Comparison of ENCODE assay signal across 12 mouse cellular contexts in the genomic region with DNA sequence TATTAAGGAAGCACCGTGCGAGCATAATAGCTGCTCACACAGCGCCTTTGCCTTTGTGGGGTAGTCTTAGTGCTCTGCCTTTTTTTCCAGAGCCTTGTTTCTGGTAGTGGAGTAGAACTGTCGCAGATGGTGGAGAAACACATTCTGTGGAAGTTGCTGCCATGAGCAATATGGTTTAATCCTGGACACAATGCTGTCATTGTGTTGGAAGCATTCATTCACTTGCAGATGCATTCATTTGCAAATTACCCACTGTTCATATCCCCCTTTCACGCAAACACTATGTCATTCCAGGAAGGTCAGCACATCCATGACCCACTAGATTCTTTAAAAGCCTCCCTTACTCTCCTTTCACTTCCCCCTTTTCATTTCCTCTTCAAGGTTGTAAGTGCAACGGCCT.
A peak's percentile ranks its signal among the peaks of the same experiment; 100 is the strongest.
DNase-seq lines count a peak whose midpoint lies in the region; ATAC-seq lines count a peak whose summit lies in the region.
"Had no signal": no experiment of that assay in that cellular context is flagged by ENCODE, and none has a peak within 500 bp of the region (broad histone marks: within the 10 kb centered on the region; RNA-seq: fewer than 3 reads in every experiment).

No protein-coding gene starts in this region.

- H3K4me1 ChIP-seq in hindbrain, embryonic 11.5 days (replicated peaks; ENCODE audit: control insufficient read depth, insufficient read depth, low read length): no peaks in the 10 kb centered on the region
- H3K4me1 ChIP-seq in midbrain, embryonic 14.5 days (ENCODE audit: control insufficient read depth, insufficient read depth, low read length): no peaks in the 10 kb centered on the region
- H3K4me1 ChIP-seq: embryonic facial prominence, embryonic 15.5 days; megakaryocyte, embryonic 14.5 days had no signal

- no peak overlapping the region for H3K4me3 ChIP-seq in hindbrain, embryonic 11.5 days (ENCODE audit: low read depth, low read length)
- no peak overlapping the region for H3K4me3 ChIP-seq in midbrain, embryonic 14.5 days (replicated peaks; ENCODE audit: low read depth, low read length)
- H3K4me3 ChIP-seq: embryonic facial prominence, embryonic 15.5 days; left cerebral cortex, adult 2 months; megakaryocyte, embryonic 14.5 days had no signal

- peak; percentile 87 for DNase-seq in R1 (ENCODE audit: low read depth, low spot score)
- DNase-seq in embryo, embryonic 9.5 days (ENCODE audit: extremely low spot score): peak; percentile 58
- DNase-seq in hindbrain, embryonic 11.5 days (ENCODE audit: low spot score): peak; percentile 70
- peak; percentile 73 for DNase-seq in midbrain, embryonic 14.5 days
- DNase-seq in left cerebral cortex, postnatal 10 days (ENCODE audit: extremely low spot score in 1 of 2, low spot score in 2 of 2): no peak
- DNase-seq in adrenal gland, postnatal 25 days: no peak
- no peak for DNase-seq in cerebellum, postnatal 25 days
- DNase-seq: kidney, adult 8-10 months had no signal

- no peaks in the 10 kb centered on the region for H3K36me3 ChIP-seq in hindbrain, embryonic 11.5 days (ENCODE audit: control insufficient read depth, insufficient read depth, low read length)
- H3K36me3 ChIP-seq in midbrain, embryonic 14.5 days (ENCODE audit: control insufficient read depth, insufficient read depth, low read length): no peaks in the 10 kb centered on the region
- H3K36me3 ChIP-seq: embryonic facial prominence, embryonic 15.5 days had no signal

- H3K27me3 ChIP-seq in hindbrain, embryonic 11.5 days (ENCODE audit: control insufficient read depth, insufficient read depth, low read length): no peaks in the 10 kb centered on the region
- H3K27me3 ChIP-seq in midbrain, embryonic 14.5 days (ENCODE audit: control insufficient read depth, insufficient read depth, low read length): no peaks in the 10 kb centered on the region
- H3K27me3 ChIP-seq: embryonic facial prominence, embryonic 15.5 days; megakaryocyte, embryonic 14.5 days had no signal

- intact Hi-C loops in left cerebral cortex, postnatal 10 days (cut with DNase I): no loop called here

- peak; percentile 97 for ATAC-seq in hindbrain, embryonic 11.5 days (ENCODE audit: low FRiP score)
- peak; percentile 89 for ATAC-seq in midbrain, embryonic 14.5 days (ENCODE audit: low FRiP score, low TSS enrichment)
- ATAC-seq in CD4-positive, CD25-positive, alpha-beta regulatory T cell, adult 4 months: no peak

- 11% methylated on average over 6 of the region's 6 CpGs for WGBS in hindbrain, embryonic 11.5 days
- 2% methylated on average over 6 of the region's 6 CpGs for WGBS in midbrain, embryonic 14.5 days

- peak overlapping the region; percentile 27 for H3K27ac ChIP-seq in hindbrain, embryonic 11.5 days (ENCODE audit: low read depth, low read length)
- 0 out of 2 replicates have a peak overlapping the region, but pooled peaks have one; percentile 28 for H3K27ac ChIP-seq in midbrain, embryonic 14.5 days (replicated peaks; ENCODE audit: low read depth, low read length)
- H3K27ac ChIP-seq: embryonic facial prominence, embryonic 15.5 days; left cerebral cortex, adult 2 months had no signal

- no peak overlapping the region for H3K4me2 ChIP-seq in hindbrain, embryonic 11.5 days (replicated peaks; ENCODE audit: low read depth, low read length)
- H3K4me2 ChIP-seq in midbrain, embryonic 14.5 days (ENCODE audit: low read length): no peak overlapping the region
- H3K4me2 ChIP-seq: embryonic facial prominence, embryonic 15.5 days had no signal

- H3K9ac ChIP-seq in hindbrain, embryonic 11.5 days (ENCODE audit: low read depth, low read length): no peak overlapping the region
- H3K9ac ChIP-seq in midbrain, embryonic 14.5 days (replicated peaks; ENCODE audit: low read length): no peak overlapping the region
- H3K9ac ChIP-seq: embryonic facial prominence, embryonic 15.5 days had no signal

- H3K9me3 ChIP-seq in hindbrain, embryonic 11.5 days (ENCODE audit: control insufficient read depth, low read length): no peaks in the 10 kb centered on the region
- no peaks in the 10 kb centered on the region for H3K9me3 ChIP-seq in midbrain, embryonic 14.5 days (ENCODE audit: control insufficient read depth, low read length)
- H3K9me3 ChIP-seq: embryonic facial prominence, embryonic 15.5 days had no signal

Comparison
In these comparisons a context has a peak if more than half of its experiments do, and no peak if none do; other contexts are left out.
1. DNase-seq: peak in R1 (single experiment), embryo, embryonic 9.5 days (single experiment), hindbrain, embryonic 11.5 days (single experiment) and midbrain, embryonic 14.5 days (single experiment); none in left cerebral cortex, postnatal 10 days (0 of 2), adrenal gland, postnatal 25 days (single experiment) and cerebellum, postnatal 25 days (0 of 2).